Mouse (Mus musculus) small intestine, adult 2 months (tissue): ENCODE measurements at regions not wholly inside any gene's neighbourhood (a gene's known extent, or its start where the extent isn't known, plus 50 kb on each side); places are given as distances from the start of the nearest gene placed in this dataset.

Experiments used
- CTCF ChIP-seq: fragments of 200-500 bp; IDR thresholded peaks from 2 replicates; pipeline ENCODE4 v1.5.1; 2012; ENCODE audit warnings: low read depth, mild to moderate bottlenecking, control low read depth, inconsistent platforms, low read length, moderate library complexity, mixed read lengths; ENCODE audit not compliant: insufficient replicate concordance, insufficient read length; ENCODE audit errors: extremely low read depth
- POLR2A ChIP-seq: fragments of 200-500 bp; IDR thresholded peaks from 2 replicates; pipeline ENCODE4 v1.6.1; 2012; ENCODE audit warnings: low read depth, mild to moderate bottlenecking, control low read depth, inconsistent platforms, low read length, moderate library complexity

DNA sequence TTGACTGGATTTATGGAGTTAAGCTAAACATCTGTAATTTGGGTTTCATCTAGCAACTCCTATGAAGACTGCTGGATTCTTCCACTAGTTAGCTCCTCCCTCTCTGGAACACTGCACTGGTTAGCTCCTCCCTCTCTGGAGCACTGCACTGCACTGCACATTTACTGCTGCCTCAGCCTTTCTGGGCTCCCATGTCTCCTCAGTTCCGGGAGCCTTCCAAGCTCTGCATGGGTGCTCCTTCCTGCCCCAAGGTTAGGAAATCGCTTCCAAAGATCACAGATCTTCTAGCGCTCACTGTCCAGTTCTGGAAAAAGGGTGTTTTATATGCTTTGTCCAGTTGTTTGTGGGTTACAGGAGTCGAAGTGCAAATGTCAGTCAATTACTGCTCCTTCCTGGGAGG, 359.1 kb downstream of the Pik3r1 start:
- TF ChIP-seq CTCF: no peak
- TF ChIP-seq POLR2A: no peak
